Mouse (Mus musculus): ENCODE data around the gene Stard10. TPM values are rescaled to one million over a fixed set of nuclear protein-coding genes. Genes with fewer than 3 reads are reported as not detected.

Gene Stard10
- polyA plus RNA-seq, 1 experiment from 2014 or later = 7.0 TPM

GRCm38 (mm10) chr7:101374155-101374554, 57.3 kb downstream of the Stard10 start:
- Histone ChIP-seq H3K27me3 (ENCODE audit: control insufficient read depth, insufficient read depth, low read length) (no peaks in the 10 kb centered on the region), H3K9ac (ENCODE audit: low read length) (no peak overlapping the region), H3K4me1 (ENCODE audit: control insufficient read depth, insufficient read depth, low read length) (no peaks in the 10 kb centered on the region), H3K4me3 (ENCODE audit: low read depth, low read length) (no peak overlapping the region), H3K9me3 (ENCODE audit: control insufficient read depth, low read length) (no peaks in the 10 kb centered on the region), H3K36me3 (ENCODE audit: control insufficient read depth, insufficient read depth, low read length) (no peaks in the 10 kb centered on the region), H3K27ac (ENCODE audit: low read depth, low read length) (no peak overlapping the region), H3K4me2 (ENCODE audit: low read depth) (no peak overlapping the region)
- ATAC-seq (ENCODE audit: insufficient read depth, low FRiP score, low TSS enrichment) (no peak; the same call in 1 of the 2 replicates), DNase-seq (ENCODE audit: low spot score) (no peak)

DNA sequence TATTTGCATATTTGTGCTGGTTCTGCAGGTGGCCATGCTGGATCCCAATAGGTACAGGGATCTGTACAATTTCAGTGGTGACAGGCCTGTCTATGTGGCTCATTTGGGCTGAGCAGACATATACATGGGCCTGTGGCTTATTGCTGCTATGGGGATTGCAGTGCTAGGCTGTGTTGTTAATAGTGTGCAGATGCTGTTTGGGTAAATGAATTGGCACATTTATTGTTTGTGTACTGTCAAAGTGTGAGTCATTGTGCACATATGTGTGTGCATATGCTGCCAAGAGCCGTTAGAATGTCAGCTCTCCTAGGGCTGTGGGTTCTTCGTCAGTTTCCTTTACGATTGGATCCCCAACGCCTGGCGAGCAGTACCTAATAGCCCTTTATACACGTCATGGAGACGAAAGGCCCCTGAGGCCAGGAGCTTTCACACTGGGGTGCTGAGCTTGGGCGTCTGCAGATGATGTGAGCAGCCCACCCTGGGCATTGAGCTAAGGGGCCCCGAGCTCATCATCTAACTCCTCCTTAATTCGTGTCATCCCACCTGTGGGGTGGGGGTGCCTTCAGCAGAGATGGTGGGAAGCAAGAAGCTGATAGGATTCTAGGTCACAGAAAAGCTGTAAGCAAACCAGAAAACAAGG, 59.9 kb downstream of the Stard10 start:
- WGBS = 65% methylated on average over 10 of the region's 10 CpGs
- no peak for DNase-seq (ENCODE audit: low spot score)

GRCm38 (mm10) chr7:101377741-101378262, 60.9 kb downstream of the Stard10 start:
- peak; percentile 25 for DNase-seq (ENCODE audit: low spot score)
- H3K27ac ChIP-seq (ENCODE audit: low read depth, low read length) = no peak overlapping the region
- no peak overlapping the region for H3K4me3 ChIP-seq (ENCODE audit: low read depth, low read length)
- H3K4me1 ChIP-seq (ENCODE audit: control insufficient read depth, insufficient read depth, low read length) = no peaks in the 10 kb centered on the region
- no peaks in the 10 kb centered on the region for H3K9me3 ChIP-seq (ENCODE audit: control insufficient read depth, low read length)
- H3K9ac ChIP-seq (ENCODE audit: low read length) = no peak overlapping the region
- H3K36me3 ChIP-seq (ENCODE audit: control insufficient read depth, insufficient read depth, low read length) = no peaks in the 10 kb centered on the region
- H3K4me2 ChIP-seq (ENCODE audit: low read depth) = no peak overlapping the region
- WGBS = 36% methylated on average over 7 of the region's 7 CpGs
- no peak for ATAC-seq (ENCODE audit: insufficient read depth, low FRiP score, low TSS enrichment)
- H3K27me3 ChIP-seq (ENCODE audit: control insufficient read depth, insufficient read depth, low read length) = no peaks in the 10 kb centered on the region

More for the DNA sequence above, 59.9 kb downstream of the Stard10 start:
- Histone ChIP-seq H3K4me2 (ENCODE audit: low read depth) (no peak overlapping the region), H3K9me3 (ENCODE audit: control insufficient read depth, low read length) (no peaks in the 10 kb centered on the region), H3K27ac (ENCODE audit: low read depth, low read length) (no peak overlapping the region), H3K4me1 (ENCODE audit: control insufficient read depth, insufficient read depth, low read length) (no peaks in the 10 kb centered on the region), H3K36me3 (ENCODE audit: control insufficient read depth, insufficient read depth, low read length) (no peaks in the 10 kb centered on the region), H3K4me3 (ENCODE audit: low read depth, low read length) (no peak overlapping the region), H3K9ac (ENCODE audit: low read length) (no peak overlapping the region), H3K27me3 (ENCODE audit: control insufficient read depth, insufficient read depth, low read length) (no peaks in the 10 kb centered on the region)
- ATAC-seq (ENCODE audit: insufficient read depth, low FRiP score, low TSS enrichment) = no peak

DNA sequence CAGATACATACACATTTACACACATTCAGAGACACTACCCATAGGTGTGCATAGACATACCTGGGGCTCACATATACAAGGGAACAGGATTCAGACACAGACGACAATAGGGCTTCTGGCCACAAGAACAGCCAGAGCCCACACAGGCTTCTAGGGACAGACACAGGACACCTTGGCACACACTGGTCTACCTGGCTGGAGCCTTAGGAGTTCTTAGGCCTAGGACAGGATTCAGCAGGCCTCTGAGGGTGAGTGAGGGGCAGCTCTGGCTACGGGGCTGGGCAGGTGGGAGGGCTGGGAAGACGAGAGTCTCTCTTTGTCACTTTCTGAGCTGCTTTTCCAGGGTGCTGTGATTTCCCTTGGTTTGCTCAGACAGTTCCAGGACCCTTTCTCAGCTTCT, 61.4 kb downstream of the Stard10 start:
- Histone ChIP-seq H3K36me3 (ENCODE audit: control insufficient read depth, insufficient read depth, low read length) (no peaks in the 10 kb centered on the region), H3K27ac (ENCODE audit: low read depth, low read length) (no peak overlapping the region), H3K9me3 (ENCODE audit: control insufficient read depth, low read length) (no peaks in the 10 kb centered on the region), H3K9ac (ENCODE audit: low read length) (no peak overlapping the region), H3K4me3 (ENCODE audit: low read depth, low read length) (no peak overlapping the region), H3K4me2 (ENCODE audit: low read depth) (no peak overlapping the region), H3K4me1 (ENCODE audit: control insufficient read depth, insufficient read depth, low read length) (no peaks in the 10 kb centered on the region), H3K27me3 (ENCODE audit: control insufficient read depth, insufficient read depth, low read length) (no peaks in the 10 kb centered on the region)
- ATAC-seq (ENCODE audit: insufficient read depth, low FRiP score, low TSS enrichment) (no peak), DNase-seq (ENCODE audit: low spot score) (no peak)
- 79% methylated on average over 3 of the region's 3 CpGs for WGBS

- Histone ChIP-seq H3K9me3 (ENCODE audit: control insufficient read depth, low read length) (no peaks in the 10 kb centered on the region), H3K4me3 (ENCODE audit: low read depth, low read length) (no peak overlapping the region), H3K27me3 (ENCODE audit: control insufficient read depth, insufficient read depth, low read length) (no peaks in the 10 kb centered on the region), H3K4me2 (ENCODE audit: low read depth) (no peak overlapping the region), H3K9ac (ENCODE audit: low read length) (no peak overlapping the region), H3K36me3 (ENCODE audit: control insufficient read depth, insufficient read depth, low read length) (no peaks in the 10 kb centered on the region), H3K4me1 (ENCODE audit: control insufficient read depth, insufficient read depth, low read length) (no peaks in the 10 kb centered on the region), H3K27ac (ENCODE audit: low read depth, low read length) (no peak overlapping the region)
- ATAC-seq (ENCODE audit: insufficient read depth, low FRiP score, low TSS enrichment) (no peak), DNase-seq (ENCODE audit: low spot score) (no peak)
- 65% methylated on average over 5 of the region's 5 CpGs for WGBS
Observed at GRCm38 (mm10) chr7:101378796-101379465, 62.0 kb downstream of the Stard10 start.

- 67% methylated on average over 2 of the region's 2 CpGs for WGBS
- H3K4me3 ChIP-seq (ENCODE audit: low read depth, low read length) = no peak overlapping the region
- H3K27ac ChIP-seq (ENCODE audit: low read depth, low read length) = no peak overlapping the region
- no peak for ATAC-seq (ENCODE audit: insufficient read depth, low FRiP score, low TSS enrichment)
- no peak overlapping the region for H3K9ac ChIP-seq (ENCODE audit: low read length)
- no peaks in the 10 kb centered on the region for H3K27me3 ChIP-seq (ENCODE audit: control insufficient read depth, insufficient read depth, low read length)
- H3K36me3 ChIP-seq (ENCODE audit: control insufficient read depth, insufficient read depth, low read length) = no peaks in the 10 kb centered on the region
- no peak overlapping the region for H3K4me2 ChIP-seq (ENCODE audit: low read depth)
- H3K9me3 ChIP-seq (ENCODE audit: control insufficient read depth, low read length) = no peaks in the 10 kb centered on the region
- DNase-seq (ENCODE audit: low spot score) = no peak
- H3K4me1 ChIP-seq (ENCODE audit: control insufficient read depth, insufficient read depth, low read length) = no peaks in the 10 kb centered on the region
Observed at GRCm38 (mm10) chr7:101379732-101380131, 62.8 kb downstream of the Stard10 start.

GRCm38 (mm10) chr7:101381512-101381911, 64.6 kb downstream of the Stard10 start:
- ATAC-seq (ENCODE audit: insufficient read depth, low FRiP score, low TSS enrichment) (no peak), DNase-seq (ENCODE audit: low spot score) (no peak)
- Histone ChIP-seq H3K4me3 (ENCODE audit: low read depth, low read length) (no peak overlapping the region), H3K4me1 (ENCODE audit: control insufficient read depth, insufficient read depth, low read length) (peaks cover 4% of the 10 kb centered on the region; the same call in 1 of the 2 replicates), H3K27ac (ENCODE audit: low read depth, low read length) (no peak overlapping the region), H3K9me3 (ENCODE audit: control insufficient read depth, low read length) (no peaks in the 10 kb centered on the region), H3K36me3 (ENCODE audit: control insufficient read depth, insufficient read depth, low read length) (no peaks in the 10 kb centered on the region), H3K27me3 (ENCODE audit: control insufficient read depth, insufficient read depth, low read length) (no peaks in the 10 kb centered on the region), H3K9ac (ENCODE audit: low read length) (no peak overlapping the region), H3K4me2 (ENCODE audit: low read depth) (no peak overlapping the region)
- WGBS = 80% methylated on average over 6 of the region's 6 CpGs

- Histone ChIP-seq H3K4me2 (ENCODE audit: low read depth) (no peak overlapping the region), H3K27me3 (ENCODE audit: control insufficient read depth, insufficient read depth, low read length) (no peaks in the 10 kb centered on the region), H3K9me3 (ENCODE audit: control insufficient read depth, low read length) (no peaks in the 10 kb centered on the region), H3K36me3 (ENCODE audit: control insufficient read depth, insufficient read depth, low read length) (no peaks in the 10 kb centered on the region), H3K9ac (ENCODE audit: low read length) (no peak overlapping the region), H3K4me1 (ENCODE audit: control insufficient read depth, insufficient read depth, low read length) (peaks cover 4% of the 10 kb centered on the region; the same call in 1 of the 2 replicates), H3K27ac (ENCODE audit: low read depth, low read length) (no peak overlapping the region), H3K4me3 (ENCODE audit: low read depth, low read length) (no peak overlapping the region)
- no peak for ATAC-seq (ENCODE audit: insufficient read depth, low FRiP score, low TSS enrichment)
- 73% methylated on average over 8 of the region's 8 CpGs for whole genome bisulfite sequencing
- no peak for DNase-seq (ENCODE audit: low spot score)
Observed at GRCm38 (mm10) chr7:101382378-101382777, 65.5 kb downstream of the Stard10 start.

DNA sequence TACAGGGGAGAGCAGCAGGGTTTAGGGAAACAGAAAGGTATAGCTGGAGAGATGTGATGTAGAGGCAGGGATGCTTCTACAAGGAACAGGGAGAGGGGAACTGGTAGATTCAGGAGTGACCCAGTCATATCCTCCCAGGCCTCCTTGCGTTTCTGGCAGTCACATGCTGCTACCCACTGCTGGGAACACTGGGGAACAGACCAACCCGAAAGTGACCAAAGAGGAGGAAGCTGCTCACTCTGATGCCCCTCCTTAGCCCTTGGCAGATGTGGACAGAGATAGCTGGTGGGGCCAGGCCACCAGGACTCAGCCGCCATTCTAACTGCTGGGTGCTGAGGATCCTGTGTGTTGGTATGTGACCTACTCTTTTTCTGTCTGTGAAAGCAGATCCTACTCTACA, 66.9 kb downstream of the Stard10 start:
- Histone ChIP-seq H3K4me1 (ENCODE audit: control insufficient read depth, insufficient read depth, low read length) (peaks cover 4% of the 10 kb centered on the region; the same call in 1 of the 2 replicates), H3K4me3 (ENCODE audit: low read depth, low read length) (no peak overlapping the region), H3K27me3 (ENCODE audit: control insufficient read depth, insufficient read depth, low read length) (no peaks in the 10 kb centered on the region), H3K4me2 (ENCODE audit: low read depth) (no peak overlapping the region), H3K9me3 (ENCODE audit: control insufficient read depth, low read length) (no peaks in the 10 kb centered on the region), H3K9ac (ENCODE audit: low read length) (no peak overlapping the region), H3K36me3 (ENCODE audit: control insufficient read depth, insufficient read depth, low read length) (no peaks in the 10 kb centered on the region), H3K27ac (ENCODE audit: low read depth, low read length) (no peak overlapping the region)
- ATAC-seq (ENCODE audit: insufficient read depth, low FRiP score, low TSS enrichment) = no peak
- WGBS = 74% methylated on average over 3 of the region's 3 CpGs
- DNase-seq (ENCODE audit: low spot score) = no peak
